Mouse (Mus musculus): ENCODE measurements around the gene Speg. TPM values are rescaled to one million over a fixed set of nuclear protein-coding genes. Genes with fewer than 3 reads are reported as not detected.
A peak's percentile ranks its signal among the peaks of the same experiment; 100 is the strongest.

Gene Speg
- total RNA-seq, 1 experiment = 31.2 TPM

DNA sequence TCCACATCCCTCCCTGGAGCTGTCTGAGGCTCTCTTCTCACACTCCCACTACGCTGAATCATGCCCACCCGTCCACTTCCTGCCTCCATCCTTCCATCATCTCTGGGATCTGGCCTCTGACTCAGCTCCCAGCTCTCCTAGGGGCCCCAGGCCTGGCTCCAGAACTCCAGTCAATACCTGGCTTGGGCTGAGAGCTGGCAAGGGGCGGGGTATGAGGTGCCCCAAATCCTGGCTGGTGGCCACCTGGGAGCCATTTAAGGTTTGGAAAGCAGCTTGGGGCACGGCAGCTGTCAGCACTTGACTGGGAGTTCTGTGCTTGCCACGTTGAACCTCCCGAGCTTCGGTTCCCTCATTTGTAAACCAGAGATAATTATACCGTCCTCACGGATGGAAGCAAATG lies 18.0 kb downstream of the Speg start:
- Histone ChIP-seq H3K27ac (ENCODE audit: insufficient read depth, low read depth, low read length, poor library complexity, severe bottlenecking) (no peak overlapping the region), H3K9me3 (ENCODE audit: control insufficient read depth, insufficient read depth, low read depth, low read length) (no peaks in the 10 kb centered on the region), H3K9ac (ENCODE audit: insufficient read depth, low read depth, low read length, poor library complexity, severe bottlenecking) (no peak overlapping the region), H3K4me1 (ENCODE audit: control insufficient read depth in 2 of 2, insufficient read depth in 2 of 2, low read length in 2 of 2, poor library complexity in 1 of 2) (peaks cover 0 to 2% of the 10 kb centered on the region in 2 experiments; a peak in 1 of 4 replicates), H3K4me3 (ENCODE audit: insufficient read depth in 1 of 2, low read depth in 1 of 2, low read length in 2 of 2, poor library complexity in 1 of 2, severe bottlenecking in 1 of 2) (no peak overlapping the region), H3K36me3 (ENCODE audit: control insufficient read depth, insufficient read depth, low read length, poor library complexity, severe bottlenecking) (no peaks in the 10 kb centered on the region)
- in situ Hi-C loops (cut with MboI; ENCODE audit: low sequenced_read_pairs in 2 of 2, unreplicated experiment in 2 of 2) = no loop called here
- no peak for TF ChIP-seq CHD2 (IDR thresholded peaks at IDR 0.05; ENCODE audit: low read depth, low read length)
- no peak for TF ChIP-seq ZNF384 (IDR thresholded peaks at IDR 0.05; ENCODE audit: low read depth, low read length)
- no peak for TF ChIP-seq HCFC1 (IDR thresholded peaks at IDR 0.05; ENCODE audit: borderline replicate concordance, insufficient read depth, low read length)
- TF ChIP-seq ZC3H11A (IDR thresholded peaks at IDR 0.05; ENCODE audit: borderline replicate concordance, low read depth, low read length) = no peak
- TF ChIP-seq MAFK (IDR thresholded peaks at IDR 0.05; ENCODE audit: insufficient read depth, low read depth, low read length) = no peak
- no peak for DNase-seq (ENCODE audit: low read depth, low spot score)

DNA sequence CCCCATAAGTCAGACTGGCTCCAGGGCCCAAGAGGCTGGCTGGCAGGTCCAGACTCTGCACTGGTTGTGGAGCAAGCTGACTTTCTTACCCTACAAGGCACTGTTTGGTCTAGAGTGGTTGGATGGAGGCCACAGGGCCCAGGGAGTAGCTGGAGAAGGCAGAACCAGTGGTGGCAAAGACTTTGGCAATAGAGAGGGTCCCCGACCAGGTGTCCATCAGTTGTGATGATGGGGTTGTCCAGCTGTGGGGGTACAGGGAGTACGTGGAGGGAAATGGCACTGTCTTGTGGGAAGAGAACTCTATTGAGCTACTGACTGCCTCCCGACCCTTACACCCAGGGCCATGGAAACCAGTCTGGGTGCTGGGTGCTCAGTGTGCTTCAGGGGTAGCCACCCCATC lies 18.7 kb downstream of the Speg start:
- no peak for TF ChIP-seq ZC3H11A (IDR thresholded peaks at IDR 0.05; ENCODE audit: borderline replicate concordance, low read depth, low read length)
- no peak for TF ChIP-seq CHD2 (IDR thresholded peaks at IDR 0.05; ENCODE audit: low read depth, low read length)
- TF ChIP-seq HCFC1 (IDR thresholded peaks at IDR 0.05; ENCODE audit: borderline replicate concordance, insufficient read depth, low read length) = no peak
- TF ChIP-seq ZNF384 (IDR thresholded peaks at IDR 0.05; ENCODE audit: low read depth, low read length) = no peak
- no peak for TF ChIP-seq MAFK (IDR thresholded peaks at IDR 0.05; ENCODE audit: insufficient read depth, low read depth, low read length)
- DNase-seq (ENCODE audit: low read depth, low spot score) = no peak
- no peak overlapping the region for H3K9ac ChIP-seq (ENCODE audit: insufficient read depth, low read depth, low read length, poor library complexity, severe bottlenecking)
- H3K27ac ChIP-seq (ENCODE audit: insufficient read depth, low read depth, low read length, poor library complexity, severe bottlenecking) = no peak overlapping the region
- no peaks in the 10 kb centered on the region for H3K9me3 ChIP-seq (ENCODE audit: control insufficient read depth, insufficient read depth, low read depth, low read length)
- no peak overlapping the region for H3K4me3 ChIP-seq (ENCODE audit: insufficient read depth in 1 of 2, low read depth in 1 of 2, low read length in 2 of 2, poor library complexity in 1 of 2, severe bottlenecking in 1 of 2)
- peaks cover 0 to 2% of the 10 kb centered on the region in 2 experiments; a peak in 2 of 4 replicates for H3K4me1 ChIP-seq (ENCODE audit: control insufficient read depth in 2 of 2, insufficient read depth in 2 of 2, low read length in 2 of 2, poor library complexity in 1 of 2)
- in situ Hi-C loops (cut with MboI; ENCODE audit: low sequenced_read_pairs in 2 of 2, unreplicated experiment in 2 of 2) = no loop called here
- no peaks in the 10 kb centered on the region for H3K36me3 ChIP-seq (ENCODE audit: control insufficient read depth, insufficient read depth, low read length, poor library complexity, severe bottlenecking)

DNA sequence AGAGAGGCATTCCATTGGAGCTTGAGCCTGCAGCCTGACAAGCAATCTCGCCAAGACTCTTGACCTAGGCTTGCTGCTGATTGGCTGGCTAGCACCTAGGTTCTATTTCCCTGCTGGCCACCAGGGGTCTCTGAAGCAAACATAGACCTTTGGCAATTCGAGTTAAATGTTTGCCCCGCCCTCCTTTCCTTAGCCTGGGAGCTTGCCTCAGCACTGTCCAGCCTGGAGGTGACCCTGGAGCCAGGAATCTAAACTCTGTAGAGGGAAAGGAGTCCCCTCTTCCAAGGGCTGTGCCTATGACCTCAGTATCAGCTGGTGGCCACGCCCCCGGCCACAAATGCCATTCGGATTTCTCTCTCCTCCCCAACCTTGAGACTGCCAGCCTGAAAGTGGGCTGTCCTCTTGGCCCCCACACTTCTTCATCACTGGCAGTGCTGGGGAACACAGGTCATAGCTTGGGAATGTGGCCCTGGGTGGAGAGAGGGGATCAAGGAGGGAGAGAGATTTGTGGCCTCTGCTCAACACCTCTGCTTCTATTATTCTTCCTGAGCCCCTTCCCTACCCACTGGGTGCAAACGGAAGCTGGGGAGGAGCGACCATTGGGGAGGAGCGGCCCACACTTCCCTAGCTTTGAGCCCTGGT lies 23.8 kb downstream of the Speg start:
- Histone ChIP-seq H3K9ac (ENCODE audit: insufficient read depth, low read depth, low read length, poor library complexity, severe bottlenecking) (no peak overlapping the region), H3K27ac (ENCODE audit: insufficient read depth, low read depth, low read length, poor library complexity, severe bottlenecking) (no peak overlapping the region), H3K9me3 (ENCODE audit: control insufficient read depth, insufficient read depth, low read depth, low read length) (no peaks in the 10 kb centered on the region), H3K4me1 (ENCODE audit: control insufficient read depth in 2 of 2, insufficient read depth in 2 of 2, low read length in 2 of 2, poor library complexity in 1 of 2) (peaks cover 0 to 27% of the 10 kb centered on the region in 2 experiments; a peak in 3 of 4 replicates), H3K4me3 (ENCODE audit: insufficient read depth in 1 of 2, low read depth in 1 of 2, low read length in 2 of 2, poor library complexity in 1 of 2, severe bottlenecking in 1 of 2) (no peak overlapping the region), H3K36me3 (ENCODE audit: control insufficient read depth, insufficient read depth, low read length, poor library complexity, severe bottlenecking) (peaks cover 6% of the 10 kb centered on the region; the same call in 1 of the 2 replicates)
- in situ Hi-C loops (cut with MboI; ENCODE audit: low sequenced_read_pairs in 2 of 2, unreplicated experiment in 2 of 2) = no loop called here
- no peak for TF ChIP-seq CHD2 (IDR thresholded peaks at IDR 0.05; ENCODE audit: low read depth, low read length)
- peak; percentile 77 for DNase-seq (ENCODE audit: low read depth, low spot score)

DNA sequence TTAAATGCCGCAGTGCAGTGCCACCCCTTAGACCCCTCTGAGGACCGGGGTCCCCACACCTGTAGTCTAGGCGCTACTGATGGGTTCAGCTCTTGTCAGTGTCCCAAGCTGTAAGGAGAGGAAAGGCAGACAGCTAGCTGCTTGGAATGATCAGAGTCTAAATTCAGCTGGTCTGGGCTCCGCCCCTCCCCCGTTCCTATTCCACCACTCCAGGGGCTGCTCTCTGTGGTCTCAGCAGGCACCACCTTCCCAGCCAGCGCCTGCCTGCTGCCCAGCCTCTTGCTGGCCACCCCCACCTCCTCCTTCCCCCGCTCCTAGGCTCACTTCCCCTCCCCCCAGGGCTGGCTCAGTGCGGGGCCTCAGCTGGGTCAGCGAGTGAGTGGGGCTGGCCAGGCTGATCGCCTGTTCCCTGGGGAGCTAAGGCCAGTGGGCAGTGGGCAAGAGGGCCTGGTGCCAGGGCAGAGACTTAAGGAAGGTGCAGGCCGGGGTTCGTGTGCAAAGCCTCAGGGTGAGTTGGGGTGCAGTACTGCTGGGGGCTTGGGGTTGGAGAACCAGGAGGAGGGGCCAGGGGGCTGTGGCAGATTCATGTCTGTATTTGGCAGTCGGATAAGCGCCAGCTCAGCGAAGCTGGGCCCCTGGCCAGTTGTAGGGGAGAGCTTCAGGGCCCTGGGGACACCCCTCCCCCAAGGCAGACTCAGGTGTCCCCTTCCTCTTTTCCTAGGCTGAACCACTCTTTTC lies 24.8 kb downstream of the Speg start:
- no peaks in the 10 kb centered on the region for H3K9me3 ChIP-seq (ENCODE audit: control insufficient read depth, insufficient read depth, low read depth, low read length)
- TF ChIP-seq ZNF384 (IDR thresholded peaks at IDR 0.05; ENCODE audit: low read depth, low read length) = no peak
- no peak for TF ChIP-seq MAFK (IDR thresholded peaks at IDR 0.05; ENCODE audit: insufficient read depth, low read depth, low read length)
- no peak for TF ChIP-seq ZC3H11A (IDR thresholded peaks at IDR 0.05; ENCODE audit: borderline replicate concordance, low read depth, low read length)
- TF ChIP-seq CHD2 (IDR thresholded peaks at IDR 0.05; ENCODE audit: low read depth, low read length) = no peak
- no peak for TF ChIP-seq HCFC1 (IDR thresholded peaks at IDR 0.05; ENCODE audit: borderline replicate concordance, insufficient read depth, low read length)
- no peak overlapping the region for H3K4me3 ChIP-seq (ENCODE audit: insufficient read depth in 1 of 2, low read depth in 1 of 2, low read length in 2 of 2, poor library complexity in 1 of 2, severe bottlenecking in 1 of 2)
- peaks cover 0 to 27% of the 10 kb centered on the region in 2 experiments; a peak in 3 of 4 replicates for H3K4me1 ChIP-seq (ENCODE audit: control insufficient read depth in 2 of 2, insufficient read depth in 2 of 2, low read length in 2 of 2, poor library complexity in 1 of 2)
- peaks cover 6% of the 10 kb centered on the region; the same call in 1 of the 2 replicates for H3K36me3 ChIP-seq (ENCODE audit: control insufficient read depth, insufficient read depth, low read length, poor library complexity, severe bottlenecking)
- no peak overlapping the region for H3K27ac ChIP-seq (ENCODE audit: insufficient read depth, low read depth, low read length, poor library complexity, severe bottlenecking)
- in situ Hi-C loops (cut with MboI; ENCODE audit: low sequenced_read_pairs in 2 of 2, unreplicated experiment in 2 of 2) = no loop called here
- H3K9ac ChIP-seq (ENCODE audit: insufficient read depth, low read depth, low read length, poor library complexity, severe bottlenecking) = no peak overlapping the region
- no peak for DNase-seq (ENCODE audit: low read depth, low spot score)

Measured in ES-E14 (cell line).